Mouse (Mus musculus) MEL (cell line): ENCODE data around the gene Nipsnap2.

ENCODE experiments used
- BHLHE40 ChIP-seq: IDR thresholded peaks from 2 replicates; pipeline ENCODE4 v1.6.1; 2012; ENCODE audit warnings: low read depth, mild to moderate bottlenecking, inconsistent platforms, low read length, improper control_type of control experiment, borderline replicate concordance
- CHD2 ChIP-seq: IDR thresholded peaks from 2 replicates; pipeline ENCODE4 v1.6.1; 2011; ENCODE audit warnings: low read length, improper control_type of control experiment
- CTCF ChIP-seq, 3 experiments: IDR thresholded peaks in 2 of 3; conservative IDR thresholded peaks in 1 of 3; 2 replicates each; pipeline ENCODE4 v1.5.1; 2011 to 2012; ENCODE audit warnings: low read length in 3 of 3, low read depth in 2 of 3, mild to moderate bottlenecking in 2 of 3, improper control_type of control experiment in 1 of 3, inconsistent platforms in 1 of 3, mixed read lengths in 1 of 3, moderate library complexity in 1 of 3; ENCODE audit not compliant: control insufficient read depth in 1 of 3, insufficient read depth in 1 of 3, poor library complexity in 1 of 3, severe bottlenecking in 1 of 3
- EP300 ChIP-seq, 2 experiments: IDR thresholded peaks; 2 replicates each; pipeline ENCODE4 v1.6.1; 2011; ENCODE audit warnings: improper control_type of control experiment in 2 of 2, low read length in 2 of 2, low read depth in 1 of 2, mild to moderate bottlenecking in 1 of 2
- GABPA ChIP-seq: IDR thresholded peaks from 2 replicates; pipeline ENCODE4 v1.6.1; 2012; ENCODE audit warnings: low read depth, mild to moderate bottlenecking, inconsistent platforms, low read length, improper control_type of control experiment, moderate library complexity
- MAX ChIP-seq: IDR thresholded peaks from 2 replicates; pipeline ENCODE4 v1.6.1; 2011; ENCODE audit warnings: low read length, improper control_type of control experiment
- MAZ ChIP-seq: IDR thresholded peaks from 2 replicates; pipeline ENCODE4 v1.6.1; 2012; ENCODE audit warnings: low read depth, mild to moderate bottlenecking, inconsistent platforms, low read length, improper control_type of control experiment
- POLR2A ChIP-seq, 2 experiments: IDR thresholded peaks; 2 replicates each; pipeline ENCODE4 v1.6.1; 2011 to 2012; ENCODE audit warnings: low read length in 2 of 2, mild to moderate bottlenecking in 2 of 2, control low read depth in 1 of 2, improper control_type of control experiment in 1 of 2, low read depth in 1 of 2, moderate library complexity in 1 of 2; ENCODE audit not compliant: control insufficient read depth in 1 of 2, insufficient read depth in 1 of 2, poor library complexity in 1 of 2
- POLR2AphosphoS2 ChIP-seq: IDR thresholded peaks from 2 replicates; pipeline ENCODE4 v1.6.1; 2011; ENCODE audit warnings: low read length, improper control_type of control experiment
- TBP ChIP-seq: IDR thresholded peaks from 2 replicates; pipeline ENCODE4 v1.8.0; 2011; ENCODE audit warnings: low read depth, low read length, improper control_type of control experiment
- USF1 ChIP-seq: IDR thresholded peaks from 2 replicates; pipeline ENCODE4 v1.6.1; 2014; ENCODE audit warnings: low read depth, mild to moderate bottlenecking, inconsistent platforms, low read length, improper control_type of control experiment, moderate library complexity
- USF2 ChIP-seq, 2 experiments: IDR thresholded peaks; 2 replicates each; pipeline ENCODE4 v1.6.1; 2011 to 2012; ENCODE audit warnings: improper control_type of control experiment in 2 of 2, low read length in 2 of 2, borderline replicate concordance in 1 of 2, inconsistent platforms in 1 of 2, low read depth in 1 of 2, mild to moderate bottlenecking in 1 of 2; ENCODE audit not compliant: insufficient read depth in 1 of 2

GRCm38 (mm10) chr5:129724268-129724667 lies 595 bp upstream of the Nipsnap2 start:
- TF ChIP-seq CTCF (IDR thresholded peaks at IDR 0.05 in 2 of 3, conservative IDR thresholded peaks at IDR 0.05 in 1 of 3; ENCODE audit: control insufficient read depth in 1 of 3, insufficient read depth in 1 of 3, low read depth in 2 of 3, low read length in 3 of 3, poor library complexity in 1 of 3, severe bottlenecking in 1 of 3): no peak
- peak; percentile 78 for TF ChIP-seq MAX
- TF ChIP-seq EP300 (IDR thresholded peaks at IDR 0.05; ENCODE audit: low read depth in 1 of 2, low read length in 2 of 2): peak; percentile 82 to 86
- TF ChIP-seq TBP: 0 out of 2 replicates have a peak, but pooled peaks have one; percentile 5
- TF ChIP-seq CHD2: no peak
- no peak for TF ChIP-seq GABPA
- no peak for TF ChIP-seq USF1
- no peak for TF ChIP-seq BHLHE40
- TF ChIP-seq POLR2A (IDR thresholded peaks at IDR 0.05; ENCODE audit: control insufficient read depth in 1 of 2, insufficient read depth in 1 of 2, low read depth in 1 of 2, low read length in 2 of 2, poor library complexity in 1 of 2): peak in 1 of 2 experiments; percentile 65; a peak in 3 of 4 replicates
- TF ChIP-seq USF2 (IDR thresholded peaks at IDR 0.05; ENCODE audit: borderline replicate concordance in 1 of 2, insufficient read depth in 1 of 2, low read depth in 1 of 2, low read length in 2 of 2): no peak
- TF ChIP-seq MAZ: 0 out of 2 replicates have a peak, but pooled peaks have one; percentile 19
- TF ChIP-seq POLR2AphosphoS2: peak; percentile 42; the same call in 1 of the 2 replicates
